Mouse (Mus musculus): ENCODE measurements around the gene Gmds. TPM values are rescaled to one million over a fixed set of nuclear protein-coding genes. Genes with fewer than 3 reads are reported as not detected.
A peak's percentile ranks its signal among the peaks of the same experiment; 100 is the strongest.

Gmds gene
- total RNA-seq, 2 experiments from 2014 or later = 2.7 to 2.8 TPM

DNA sequence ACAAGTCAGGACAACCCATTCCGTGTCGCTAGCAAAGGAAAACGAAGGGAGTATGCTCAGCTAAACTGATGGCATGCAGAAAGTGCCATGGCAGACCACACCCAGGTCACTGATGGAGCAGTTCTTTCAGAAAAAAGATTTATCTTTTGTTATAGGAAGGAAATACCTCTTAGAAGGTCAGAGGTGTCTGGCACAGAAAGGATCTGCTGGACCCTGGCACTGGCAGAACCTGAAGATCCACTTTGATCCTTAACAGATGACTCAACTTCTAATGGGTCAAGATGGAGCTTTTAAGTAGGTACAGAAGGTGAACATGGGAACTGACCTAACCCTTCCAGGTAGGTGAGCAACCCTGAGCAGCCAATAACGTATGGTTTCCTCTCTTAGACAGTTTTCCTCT lies 502.7 kb downstream of the Gmds start:
- intact Hi-C loops (cut with DNase I; ENCODE audit: low total_unique reads) = no loop called here
- no peak for DNase-seq

DNA sequence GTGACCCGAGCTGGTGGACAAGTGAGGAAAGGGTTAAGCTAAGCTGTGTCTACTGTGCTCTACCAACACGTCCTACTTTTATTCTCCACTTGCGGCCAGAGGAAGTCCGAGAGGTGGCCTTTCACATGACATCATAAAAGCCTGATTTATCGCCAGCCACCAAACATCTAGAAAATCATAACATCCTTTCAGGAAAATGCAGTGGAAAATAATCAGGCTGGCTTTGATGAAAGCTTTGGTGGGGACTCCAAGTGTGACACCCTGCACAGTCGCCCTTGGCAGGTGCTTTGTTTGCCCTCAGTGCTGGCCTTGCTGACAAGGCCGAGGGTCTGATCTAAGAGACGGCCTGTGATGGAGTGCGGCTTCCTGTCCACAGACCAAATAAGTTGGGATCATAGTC lies 508.2 kb downstream of the Gmds start:
- DNase-seq = no peak
- intact Hi-C loops (cut with DNase I; ENCODE audit: low total_unique reads) = no loop called here

DNA sequence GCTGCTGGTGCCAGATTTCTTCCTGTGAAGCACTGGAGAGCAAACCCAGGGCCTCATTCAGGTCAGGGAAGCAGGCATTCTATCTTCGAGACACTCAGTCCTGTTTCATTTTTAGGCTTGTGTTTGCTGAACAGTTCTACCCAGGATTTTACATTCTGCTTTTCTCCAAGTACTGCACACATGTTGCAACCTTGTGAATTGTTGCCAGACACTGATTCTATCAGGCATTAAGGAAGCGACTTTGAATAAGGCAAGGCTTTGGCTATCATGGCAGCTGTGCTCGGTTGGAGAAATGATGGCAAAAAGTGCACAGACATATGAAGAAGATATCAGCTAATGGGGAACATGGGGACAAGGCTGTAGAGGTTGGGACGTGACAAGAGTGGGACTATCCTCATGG lies 510.1 kb downstream of the Gmds start:
- intact Hi-C loops (cut with DNase I; ENCODE audit: low total_unique reads) = no loop called here
- DNase-seq = no peak

DNA sequence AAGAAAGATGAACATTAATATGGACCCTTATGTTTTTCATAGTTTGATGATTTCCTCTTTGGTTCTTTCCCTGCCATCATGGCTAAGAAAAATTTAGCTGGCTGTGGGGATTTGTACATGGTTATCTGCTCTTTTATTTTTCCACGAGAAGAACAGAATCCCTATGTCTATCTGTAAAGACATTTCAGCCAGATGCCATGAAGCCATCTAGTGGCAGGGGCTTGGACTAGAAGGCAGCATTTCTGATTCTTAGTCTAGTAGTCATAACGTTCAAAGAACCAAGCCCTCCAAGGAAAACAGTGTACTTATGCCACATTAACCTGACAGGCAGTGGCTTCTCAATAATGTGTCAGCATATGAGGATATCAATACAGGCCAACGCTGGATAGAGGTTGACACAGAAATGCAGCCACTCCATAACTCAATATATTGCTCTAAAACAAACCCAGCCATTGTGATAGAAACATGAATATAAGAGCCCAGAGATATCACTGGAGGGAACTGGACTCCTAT lies 510.7 kb downstream of the Gmds start:
- no peak for DNase-seq
- intact Hi-C loops (cut with DNase I; ENCODE audit: low total_unique reads) = no loop called here

DNA sequence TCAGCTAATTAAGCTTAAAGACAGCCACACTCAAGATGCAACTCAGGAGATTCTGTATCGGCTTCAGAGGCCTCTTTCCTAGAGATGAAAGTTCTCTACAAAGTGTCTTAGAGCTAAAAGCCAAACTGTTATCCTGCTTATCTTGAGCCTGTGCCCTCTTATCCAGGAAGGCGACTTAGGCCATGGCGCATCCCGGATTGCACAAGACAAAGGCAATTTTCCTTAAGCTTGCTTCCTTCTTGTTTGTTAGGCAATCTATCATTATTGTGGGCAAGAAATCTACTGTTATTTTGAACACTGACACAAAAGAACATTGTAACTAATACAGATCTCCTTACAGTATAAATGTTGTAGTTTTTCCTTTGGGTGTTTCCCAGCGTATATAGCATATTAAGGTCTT lies 511.4 kb downstream of the Gmds start:
- no peak for DNase-seq
- intact Hi-C loops (cut with DNase I; ENCODE audit: low total_unique reads) = no loop called here

DNA sequence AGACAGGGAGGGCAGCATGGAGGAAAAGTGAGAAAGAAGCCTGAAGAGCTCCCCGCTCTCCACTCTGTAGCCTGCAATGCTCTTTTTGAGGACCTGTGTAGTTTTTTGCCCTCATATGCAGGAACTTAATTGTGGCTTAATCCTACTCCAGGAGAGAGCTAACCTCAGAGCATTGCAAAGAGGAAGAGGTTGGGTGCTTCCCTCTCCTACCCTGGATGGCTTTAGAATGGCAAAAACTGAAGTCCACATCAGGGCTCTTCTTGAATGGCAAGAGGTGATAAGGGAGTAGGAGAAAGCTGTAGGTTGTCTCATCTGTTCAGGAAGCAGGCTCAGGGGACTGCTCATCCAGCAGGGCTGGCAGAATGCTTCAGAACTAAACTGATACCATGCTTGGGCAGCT lies 513.4 kb downstream of the Gmds start:
- no peak for DNase-seq
- intact Hi-C loops (cut with DNase I; ENCODE audit: low total_unique reads) = no loop called here

DNA sequence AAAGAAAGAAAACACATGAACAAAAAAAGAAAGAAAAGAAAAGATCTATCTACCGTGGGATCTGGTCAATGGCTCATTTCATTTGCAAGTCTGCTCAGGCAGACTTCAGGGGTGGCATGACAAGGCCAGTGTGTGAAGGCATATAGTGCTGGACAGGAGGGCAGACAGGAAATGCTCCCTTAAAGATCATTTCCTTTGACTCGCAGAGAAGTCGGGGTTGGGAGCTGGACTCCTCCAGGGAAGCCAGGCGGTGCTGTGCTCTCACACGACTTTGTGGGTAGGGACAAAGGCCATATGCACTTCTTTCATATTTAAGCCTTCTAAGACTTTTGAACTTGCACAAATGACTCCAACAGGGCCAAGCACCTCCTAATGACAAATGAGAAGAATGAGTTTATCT lies 515.2 kb downstream of the Gmds start:
- no peak for DNase-seq
- intact Hi-C loops (cut with DNase I; ENCODE audit: low total_unique reads) = no loop called here

DNA sequence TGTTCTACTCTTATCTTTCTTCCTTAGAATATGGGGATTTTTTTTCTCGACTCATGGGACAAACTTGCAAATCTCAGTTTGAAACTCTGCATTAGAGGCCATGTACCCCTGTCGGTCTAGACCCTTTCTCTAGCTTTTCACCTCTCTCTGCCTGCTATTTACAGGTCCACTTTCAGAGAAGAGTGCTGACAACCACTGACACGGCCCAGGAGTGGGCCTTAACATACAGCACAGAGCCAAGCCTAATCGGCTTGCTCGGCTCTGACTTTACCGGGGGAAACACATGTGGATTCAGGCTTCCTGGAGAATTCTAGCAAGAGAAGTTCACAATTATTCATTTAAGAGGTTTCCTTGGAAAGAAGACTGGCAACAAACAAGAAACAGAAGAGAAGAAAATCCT lies 517.5 kb downstream of the Gmds start:
- no peak for DNase-seq

DNA sequence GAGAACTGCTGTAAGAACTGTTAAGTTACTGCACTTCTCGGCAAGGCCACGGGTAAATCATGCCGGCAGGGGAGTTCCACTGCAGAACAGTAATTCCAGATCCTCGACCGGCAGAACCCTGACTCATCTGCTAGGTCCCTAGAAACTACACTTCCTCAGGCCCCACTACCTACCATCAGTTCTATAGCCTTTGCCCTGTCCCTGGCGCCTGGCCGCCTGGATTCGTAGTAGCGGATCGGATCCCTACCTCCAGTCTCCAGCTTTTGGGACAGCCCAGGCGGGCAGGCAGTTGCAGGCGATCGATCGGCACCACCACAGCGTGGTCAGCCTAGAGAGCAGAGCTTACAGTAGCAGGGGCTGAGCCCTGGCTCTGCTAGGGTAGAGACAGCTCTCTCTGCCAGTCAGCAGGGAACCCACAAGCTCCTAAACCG lies 517.9 kb downstream of the Gmds start:
- peak; percentile 47 for DNase-seq
- intact Hi-C loops (cut with DNase I; ENCODE audit: low total_unique reads) = no loop called here

More for the DNA sequence above, 517.5 kb downstream of the Gmds start:
- intact Hi-C loops (cut with DNase I; ENCODE audit: low total_unique reads) = no loop called here

DNA sequence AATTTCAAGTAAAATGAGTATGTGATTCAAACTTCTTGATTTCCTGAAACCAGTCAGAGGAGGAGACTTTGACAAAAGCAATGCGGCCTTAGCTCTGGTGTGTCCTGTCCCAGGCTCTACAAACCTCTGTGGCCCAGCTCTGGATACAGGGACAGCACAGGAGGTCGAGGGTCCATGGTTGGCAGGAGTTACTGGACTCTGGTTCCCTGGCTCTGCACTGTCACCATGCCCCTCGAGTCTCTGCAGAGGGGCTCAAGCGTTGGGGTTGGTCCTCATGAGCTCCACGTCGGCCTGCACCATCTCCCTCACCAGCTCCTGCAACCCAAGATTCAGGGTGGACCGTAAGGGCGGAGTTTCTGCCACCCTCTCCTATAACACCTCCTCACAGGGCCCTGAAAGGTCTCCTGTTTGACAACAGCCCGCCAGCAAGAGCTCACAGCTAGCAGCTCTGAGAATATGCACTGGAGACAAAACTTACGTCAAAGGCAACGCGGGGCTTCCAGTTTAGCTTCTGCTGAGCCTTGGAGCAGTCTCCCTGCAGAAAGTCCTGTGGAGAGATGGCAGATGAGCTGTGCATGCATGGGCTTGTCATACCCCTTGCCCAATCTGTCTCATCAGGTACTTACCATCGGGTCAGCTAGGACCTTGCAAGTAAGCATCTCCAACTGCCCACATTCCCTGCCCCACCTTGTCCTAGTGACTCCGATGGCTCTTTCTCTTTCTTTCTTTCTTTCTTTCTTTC lies 518.7 kb downstream of the Gmds start:
- no peak for DNase-seq

DNA sequence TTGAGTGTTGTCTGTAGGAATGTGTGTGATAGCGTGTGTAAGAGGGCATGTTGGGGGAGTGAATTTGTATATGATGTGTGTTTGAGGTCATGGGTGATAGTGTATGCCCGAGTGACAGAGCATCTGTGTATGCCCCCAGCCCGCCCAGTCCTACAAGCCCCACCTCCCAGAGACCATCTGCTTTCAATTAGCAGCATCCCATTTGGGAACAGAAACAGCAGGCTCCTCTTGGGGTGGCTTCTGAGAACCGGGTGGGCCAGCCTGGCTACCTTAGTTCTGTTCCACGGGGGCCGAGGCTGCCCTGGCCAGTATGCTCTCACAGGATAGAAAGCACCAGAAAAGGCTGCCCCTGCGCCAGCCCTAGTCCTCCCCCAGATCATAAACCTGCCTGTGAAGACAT lies 520.2 kb downstream of the Gmds start:
- no peak for DNase-seq
- intact Hi-C loops (cut with DNase I; ENCODE audit: low total_unique reads) = no loop called here

More for the DNA sequence above, 518.7 kb downstream of the Gmds start:
- intact Hi-C loops (cut with DNase I; ENCODE audit: low total_unique reads) = no loop called here

DNA sequence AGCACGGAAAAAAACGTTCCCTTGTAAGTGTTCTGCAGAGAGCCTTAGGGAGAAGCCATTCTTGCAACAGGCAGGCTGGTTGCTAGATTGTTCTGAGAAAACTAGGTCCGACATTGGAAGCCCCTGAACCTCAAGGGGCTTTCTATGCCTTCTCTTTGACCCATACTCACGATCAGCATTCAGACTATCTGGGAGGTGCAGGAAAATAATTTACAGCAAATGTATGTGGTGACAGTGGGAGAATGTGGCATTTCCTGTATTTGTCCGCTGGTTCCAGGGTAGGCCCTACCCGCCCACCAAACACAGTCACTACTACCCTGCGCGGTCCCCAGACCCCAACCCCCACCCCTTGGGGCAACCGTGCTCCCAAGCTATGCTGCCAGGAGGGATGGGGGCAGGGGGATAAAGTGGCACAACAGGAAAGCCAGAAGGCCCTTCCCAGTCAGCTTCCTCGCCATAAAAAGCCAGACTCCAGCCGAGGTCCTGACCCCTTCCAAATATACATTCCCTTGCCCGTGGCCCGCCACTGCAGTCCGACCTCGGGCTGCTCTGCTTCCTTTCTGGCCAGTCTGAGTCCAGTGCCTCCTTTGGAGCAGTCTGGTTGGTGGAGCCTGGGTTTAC lies 523.0 kb downstream of the Gmds start:
- intact Hi-C loops (cut with DNase I; ENCODE audit: low total_unique reads) = no loop called here

DNA sequence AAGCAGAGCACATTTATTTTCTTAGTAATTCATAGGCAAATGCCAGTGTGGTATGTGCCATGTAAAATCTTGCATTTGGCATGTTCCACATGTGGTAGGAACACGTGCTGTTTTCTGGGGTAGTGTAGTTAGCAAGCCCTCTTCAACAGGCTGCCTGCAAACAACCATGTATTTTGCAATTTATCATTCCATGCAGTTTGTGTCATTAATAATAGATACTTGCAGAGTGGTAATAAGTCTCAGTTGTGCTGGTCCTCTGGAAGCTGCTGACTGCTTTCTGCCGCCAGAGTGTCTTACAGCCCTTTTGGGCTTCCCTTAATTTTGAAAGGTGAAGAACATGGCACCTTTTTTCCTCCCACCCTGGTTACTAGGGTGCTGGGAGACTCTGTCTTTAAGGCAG lies 525.8 kb downstream of the Gmds start:
- DNase-seq = no peak
- intact Hi-C loops (cut with DNase I; ENCODE audit: low total_unique reads) = no loop called here

More for the DNA sequence above, 523.0 kb downstream of the Gmds start:
- no peak for DNase-seq

DNA sequence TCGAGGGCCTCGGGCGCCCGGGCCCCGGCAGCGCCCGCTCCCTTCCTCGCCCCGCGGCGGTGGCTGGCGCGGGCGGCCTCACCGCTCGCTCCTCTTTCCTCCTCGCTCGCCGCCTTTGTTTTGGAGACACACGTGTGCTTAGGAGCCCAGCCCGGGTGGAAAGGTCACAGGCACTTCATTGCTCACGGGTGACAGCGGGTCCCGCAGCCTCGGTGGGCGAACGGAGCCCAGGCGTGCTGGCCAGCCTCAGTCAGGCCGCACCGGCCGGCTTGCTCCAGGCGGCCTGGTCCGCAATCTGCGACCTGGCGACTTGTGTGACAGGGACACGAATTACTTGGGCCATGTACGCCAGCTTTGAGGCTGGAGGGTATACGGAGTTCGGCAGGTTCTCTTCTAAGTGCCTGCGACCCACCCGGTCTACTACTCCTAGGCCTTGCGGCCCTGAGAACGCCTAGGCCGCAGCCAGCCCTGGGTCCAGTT lies 527.0 kb downstream of the Gmds start:
- intact Hi-C loops (cut with DNase I; ENCODE audit: low total_unique reads) = no loop called here

DNA sequence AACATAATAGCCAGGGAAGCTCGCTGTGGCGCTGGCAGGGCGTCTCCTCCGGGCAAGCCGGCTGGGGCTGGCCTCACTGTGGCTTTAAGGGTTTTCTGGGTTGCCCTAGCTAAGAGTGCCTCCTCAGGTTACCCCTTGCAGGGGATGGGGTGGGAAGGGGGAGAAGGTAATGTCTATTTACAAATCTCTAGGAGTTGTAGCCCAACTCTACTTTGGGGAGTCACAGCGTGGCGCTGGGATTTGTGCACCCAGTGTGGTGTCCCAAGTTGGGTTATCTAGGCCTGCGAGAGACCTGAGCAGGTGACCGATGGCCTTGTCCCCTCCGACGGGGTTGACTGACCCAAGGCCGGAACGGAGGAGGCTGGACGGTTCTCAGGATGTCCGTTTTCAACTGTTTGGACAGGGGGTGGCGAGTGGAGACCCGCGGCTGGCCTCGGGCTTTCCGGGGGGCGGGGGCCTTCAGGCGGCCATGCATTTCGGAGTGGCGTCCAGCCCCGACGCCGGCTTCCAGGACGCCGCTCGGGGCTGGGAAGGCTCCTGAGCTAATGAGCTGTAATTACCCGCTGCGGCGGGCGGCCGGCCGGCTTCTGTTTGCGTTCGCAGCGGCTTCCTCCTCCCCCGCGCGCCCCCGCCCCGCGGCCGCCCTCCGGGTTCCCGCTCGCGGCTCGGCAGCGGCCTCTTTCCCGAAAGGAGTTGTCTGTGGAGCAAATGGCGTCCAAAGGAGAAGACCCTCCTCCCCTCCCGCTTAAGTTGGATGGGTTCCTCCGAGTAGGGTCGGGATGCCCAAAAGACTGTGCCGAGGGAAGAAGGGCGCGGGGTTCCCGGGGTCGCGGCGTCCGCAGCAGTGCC lies 527.6 kb downstream of the Gmds start:
- intact Hi-C loops (cut with DNase I; ENCODE audit: low total_unique reads) = no loop called here
- no peak for DNase-seq

More for the DNA sequence above, 527.0 kb downstream of the Gmds start:
- no peak for DNase-seq

DNA sequence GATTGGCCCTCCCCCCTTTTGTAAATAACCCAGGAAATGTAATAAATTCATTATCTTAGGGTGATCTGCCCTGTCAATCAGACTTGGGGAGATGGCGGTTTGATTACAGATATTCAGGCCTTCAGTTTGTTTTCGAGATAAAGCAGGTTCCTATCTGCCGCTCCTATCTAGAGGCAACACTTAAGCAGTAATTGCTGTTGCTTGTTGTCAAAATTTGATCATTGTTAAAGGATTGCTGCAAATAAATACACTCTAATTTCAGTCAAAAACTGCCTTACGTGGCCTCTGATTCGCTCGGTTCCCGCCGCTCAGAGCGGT lies 528.2 kb downstream of the Gmds start:
- intact Hi-C loops (cut with DNase I; ENCODE audit: low total_unique reads) = no loop called here
- DNase-seq = no peak

DNA sequence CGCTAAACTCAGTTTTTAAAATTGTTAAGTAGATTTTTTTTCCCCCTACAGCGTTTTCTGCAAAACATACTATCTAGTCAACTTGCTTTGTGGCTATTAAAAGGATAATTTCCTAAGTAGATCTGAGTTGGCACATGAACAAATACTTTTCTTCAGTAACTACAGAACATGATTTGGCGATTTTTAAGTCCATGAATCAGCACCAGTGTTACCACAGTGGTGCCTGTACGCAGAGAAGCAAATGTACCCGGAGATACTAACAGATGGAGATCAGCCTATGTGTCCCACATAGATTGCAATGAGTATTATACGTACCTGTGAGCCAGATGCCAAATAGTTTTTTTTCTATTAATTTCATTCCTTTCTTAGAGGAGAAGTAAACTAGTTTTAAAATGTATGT lies 528.8 kb downstream of the Gmds start:
- DNase-seq = no peak
- intact Hi-C loops (cut with DNase I; ENCODE audit: low total_unique reads) = no loop called here

DNA sequence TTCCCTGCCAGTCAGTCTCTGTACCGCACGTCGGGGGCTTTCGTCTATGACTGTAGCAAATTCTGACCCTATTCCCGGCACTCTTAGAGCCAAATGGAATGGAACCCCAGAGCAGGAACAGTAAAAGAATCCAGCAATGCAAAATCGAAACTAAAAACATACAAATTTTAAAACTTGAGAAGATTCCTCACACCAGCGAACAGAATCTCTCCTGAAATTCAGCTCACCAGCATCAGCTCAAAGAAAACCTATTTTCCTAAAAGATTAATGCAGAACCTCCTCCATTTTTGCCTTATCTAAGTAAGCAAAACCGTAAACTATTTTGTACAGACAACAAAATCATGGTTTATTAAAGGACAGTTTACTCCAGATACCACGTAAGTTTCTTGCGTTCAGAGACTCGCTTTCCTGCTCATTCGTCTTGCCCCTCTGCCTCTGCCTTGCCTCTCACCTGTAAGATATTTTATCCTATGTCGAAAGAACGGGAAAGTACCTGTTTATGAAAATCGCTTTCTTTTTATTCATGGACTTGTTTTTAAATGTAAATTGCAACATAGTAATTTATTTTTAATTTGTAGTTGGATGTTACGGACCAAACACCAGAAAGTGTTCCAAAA lies 529.6 kb downstream of the Gmds start:
- DNase-seq = no peak

DNA sequence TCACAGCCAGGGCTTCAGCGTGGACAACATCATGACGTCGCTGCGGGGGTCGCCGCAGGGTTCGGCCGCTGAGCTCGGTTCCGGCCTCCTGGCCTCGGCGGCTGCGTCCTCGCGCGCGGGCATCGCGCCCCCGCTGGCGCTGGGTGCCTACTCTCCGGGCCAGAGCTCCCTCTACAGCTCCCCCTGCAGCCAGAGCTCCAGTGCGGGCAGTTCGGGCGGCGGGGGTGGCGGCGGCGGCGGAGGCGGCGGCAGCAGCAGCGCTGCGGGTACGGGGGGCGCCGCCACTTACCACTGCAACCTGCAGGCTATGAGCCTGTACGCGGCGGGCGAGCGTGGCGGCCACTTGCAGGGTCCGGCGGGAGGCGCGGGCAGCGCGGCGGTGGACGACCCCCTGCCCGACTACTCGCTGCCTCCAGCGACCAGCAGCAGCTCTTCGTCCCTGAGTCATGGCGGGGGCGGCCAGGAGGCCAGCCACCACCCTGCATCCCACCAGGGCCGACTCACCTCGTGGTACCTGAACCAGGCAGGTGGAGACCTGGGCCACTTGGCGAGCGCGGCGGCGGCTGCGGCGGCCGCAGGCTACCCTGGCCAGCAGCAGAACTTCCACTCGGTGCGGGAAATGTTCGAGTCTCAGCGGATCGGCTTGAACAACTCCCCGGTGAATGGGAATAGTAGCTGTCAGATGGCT lies 530.3 kb downstream of the Gmds start:
- peak; percentile 56 for DNase-seq
- intact Hi-C loops (cut with DNase I; ENCODE audit: low total_unique reads) = no loop called here

More for the DNA sequence above, 529.6 kb downstream of the Gmds start:
- intact Hi-C loops (cut with DNase I; ENCODE audit: low total_unique reads) = no loop called here
